Mouse (Mus musculus): ENCODE measurements around the gene Car4.

Car4 gene

GRCm38 (mm10) chr11:84957591-84958270, at the start of gene Car4:
TSS of gene Car4 (plus strand) at chr11:84957786.
- peak; percentile 74 to 80 for DNase-seq

GRCm38 (mm10) chr11:84908480-84908879, 49.1 kb upstream of the Car4 start:
- DNase-seq: no peak

- no peak for DNase-seq
Observed at GRCm38 (mm10) chr11:84910411-84910810, 47.2 kb upstream of the Car4 start.

GRCm38 (mm10) chr11:84914673-84915072, 42.9 kb upstream of the Car4 start:
- no peak for DNase-seq

- DNase-seq: peak; percentile 90 to 91
Observed at GRCm38 (mm10) chr11:84916053-84916702, 41.4 kb upstream of the Car4 start, which contains the start of gene Znhit3. TSS of gene Znhit3 (minus strand) at chr11:84916366.

- DNase-seq: no peak
Observed at GRCm38 (mm10) chr11:84916703-84917300, 40.8 kb upstream of the Car4 start.

GRCm38 (mm10) chr11:84918425-84918824, 39.2 kb upstream of the Car4 start:
- peak; percentile 97 to 99 for DNase-seq

- peak; percentile 43 to 68 for DNase-seq
Observed at GRCm38 (mm10) chr11:84919276-84919675, 38.3 kb upstream of the Car4 start.

- no peak for DNase-seq
Observed at GRCm38 (mm10) chr11:84919951-84920350, 37.6 kb upstream of the Car4 start.

GRCm38 (mm10) chr11:84920981-84921380, 36.6 kb upstream of the Car4 start:
- no peak for DNase-seq

- no peak for DNase-seq
Observed at GRCm38 (mm10) chr11:84932261-84932660, 25.3 kb upstream of the Car4 start.

GRCm38 (mm10) chr11:84939508-84940053, 18.0 kb upstream of the Car4 start:
- DNase-seq: peak in 1 of 2 experiments; percentile 46

GRCm38 (mm10) chr11:84940140-84940539, 17.4 kb upstream of the Car4 start:
- DNase-seq: no peak

- DNase-seq: no peak
Observed at GRCm38 (mm10) chr11:84943948-84944347, 13.6 kb upstream of the Car4 start.

GRCm38 (mm10) chr11:84944639-84945435, 12.7 kb upstream of the Car4 start:
- DNase-seq: no peak

- no peak for DNase-seq
Observed at GRCm38 (mm10) chr11:84945841-84946240, 11.7 kb upstream of the Car4 start.

- no peak for DNase-seq
Observed at GRCm38 (mm10) chr11:84947206-84947605, 10.4 kb upstream of the Car4 start.

- no peak for DNase-seq
Observed at GRCm38 (mm10) chr11:84948114-84948513, 9.5 kb upstream of the Car4 start.

- peak; percentile 61 for DNase-seq
Observed at GRCm38 (mm10) chr11:84948526-84948925, 9.1 kb upstream of the Car4 start.

- no peak for DNase-seq
Observed at GRCm38 (mm10) chr11:84952611-84953010, 5.0 kb upstream of the Car4 start.

GRCm38 (mm10) chr11:84956400-84956799, 1.2 kb upstream of the Car4 start:
- DNase-seq: no peak

- DNase-seq: no peak
Observed at GRCm38 (mm10) chr11:84957171-84957570, 415 bp upstream of the Car4 start.

- DNase-seq: no peak
Observed at GRCm38 (mm10) chr11:84958271-84958630, 665 bp downstream of the Car4 start.

Measured in cerebellum, postnatal 14 days (tissue).